Mouse (Mus musculus) gastrocnemius, postnatal 4 days (tissue): ENCODE measurements at regions not wholly inside any gene's neighbourhood (a gene's known extent, or its start where the extent isn't known, plus 50 kb on each side); places are given as distances from the start of the nearest gene placed in this dataset.

Experiments
- DNase-seq, 2 experiments: peaks; one replicate each; pipeline ENCODE4 v3.0.0; 2021 to 2022; ENCODE audit warnings: low spot score in 2 of 2, mixed read lengths in 2 of 2

GRCm38 (mm10) chr19:14798417-14798816 is 200.6 kb upstream of the Tle4 start:
- no peak for DNase-seq

DNA sequence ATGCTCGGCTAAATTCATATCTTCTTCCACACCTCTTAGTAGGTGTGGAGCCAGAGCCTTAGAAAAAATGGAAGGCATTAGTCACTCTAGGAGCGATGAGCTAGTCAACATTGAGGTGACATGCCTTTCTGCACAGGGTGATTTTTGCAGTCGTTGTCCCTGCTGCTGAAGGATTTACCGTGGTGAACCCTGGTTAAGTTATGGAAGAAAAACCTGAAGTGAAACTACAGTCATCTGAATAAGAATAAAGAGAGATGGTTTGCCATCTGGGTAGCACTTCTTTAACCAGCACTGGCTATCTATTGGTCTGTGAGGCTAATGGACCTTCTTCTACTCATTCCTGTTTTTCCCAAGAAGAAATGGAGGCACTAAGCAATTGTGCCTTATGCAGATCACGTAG is 198.1 kb upstream of the Tle4 start:
- no peak for DNase-seq

DNA sequence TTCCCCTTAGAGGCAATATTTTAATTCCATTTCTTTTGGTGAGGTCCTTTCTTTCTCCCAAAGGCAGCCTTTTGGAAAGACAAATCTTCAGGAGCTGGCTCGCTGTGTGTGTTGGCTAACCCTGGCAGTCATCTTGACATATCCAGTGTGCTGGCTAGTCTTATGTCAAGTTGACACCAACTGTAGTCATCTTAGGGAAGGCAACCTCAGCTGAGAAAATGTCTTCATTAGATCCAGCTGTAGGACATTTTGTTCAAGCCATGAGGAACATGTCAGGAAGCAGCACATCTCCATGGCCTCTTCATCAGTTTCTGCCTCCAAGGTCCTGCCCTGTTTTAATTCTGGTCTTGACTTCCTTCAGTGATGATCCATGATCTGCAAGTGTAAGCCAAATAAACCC is 192.1 kb upstream of the Tle4 start:
- DNase-seq: no peak

DNA sequence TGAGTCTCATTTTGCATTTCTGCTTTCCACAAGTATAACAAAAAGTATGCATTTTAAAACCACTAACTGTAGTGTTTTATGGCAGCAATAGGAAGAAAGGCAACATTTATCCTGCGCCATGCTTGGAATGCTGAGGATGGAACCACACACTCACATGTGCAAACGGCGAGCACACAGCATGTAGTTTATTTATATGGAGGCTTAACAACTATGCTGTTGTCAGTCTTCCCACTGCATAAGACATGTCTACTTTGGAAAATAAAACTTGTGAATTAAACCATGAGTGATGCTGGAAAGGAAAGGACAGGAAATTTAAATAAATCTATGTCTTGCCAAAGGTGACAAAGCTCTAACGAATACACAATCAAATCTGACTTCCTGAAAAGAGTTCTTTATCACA is 190.8 kb upstream of the Tle4 start:
- DNase-seq: no peak

DNA sequence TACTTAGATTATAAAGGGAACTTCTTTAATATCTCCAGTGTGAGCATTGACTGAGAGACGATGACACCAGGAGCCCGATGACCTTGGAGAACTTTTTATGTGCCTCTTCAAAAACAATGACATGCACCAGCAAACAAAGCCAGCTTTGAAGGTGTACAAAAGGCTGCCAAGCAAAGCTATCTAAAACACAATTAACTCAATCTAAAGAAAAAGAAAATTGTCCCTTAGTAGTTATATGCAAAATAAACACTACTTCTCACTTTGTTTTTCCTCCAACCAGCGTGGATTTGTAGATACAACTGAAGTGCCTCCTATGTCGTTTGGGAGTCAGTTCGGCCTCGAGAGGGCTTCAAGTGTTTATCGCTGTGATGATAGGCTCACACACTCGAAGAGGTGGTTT is 189.0 kb upstream of the Tle4 start:
- DNase-seq: no peak

GRCm38 (mm10) chr19:14785661-14786060 is 187.8 kb upstream of the Tle4 start:
- DNase-seq: no peak

DNA sequence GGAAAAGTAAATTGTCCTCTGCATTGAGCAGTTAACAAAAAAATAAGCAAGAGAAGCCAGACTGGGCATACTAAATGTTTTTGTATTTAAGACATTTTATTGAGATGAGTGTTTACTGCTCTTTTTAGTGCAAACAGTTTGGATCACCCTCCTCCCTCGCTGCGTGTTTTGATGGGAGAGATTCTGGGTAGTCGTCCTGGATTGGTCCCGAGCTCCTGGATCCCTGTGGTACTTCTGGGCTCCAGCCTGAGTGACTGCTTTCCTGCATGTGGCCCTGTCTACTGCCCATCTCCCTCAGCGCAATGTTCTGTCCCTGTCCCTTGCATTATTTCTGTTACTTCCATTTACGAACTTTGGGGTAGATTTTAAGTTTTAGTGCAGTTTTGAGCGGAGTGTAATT is 179.9 kb upstream of the Tle4 start:
- no peak for DNase-seq

GRCm38 (mm10) chr19:14777198-14777597 is 179.3 kb upstream of the Tle4 start:
- no peak for DNase-seq

DNA sequence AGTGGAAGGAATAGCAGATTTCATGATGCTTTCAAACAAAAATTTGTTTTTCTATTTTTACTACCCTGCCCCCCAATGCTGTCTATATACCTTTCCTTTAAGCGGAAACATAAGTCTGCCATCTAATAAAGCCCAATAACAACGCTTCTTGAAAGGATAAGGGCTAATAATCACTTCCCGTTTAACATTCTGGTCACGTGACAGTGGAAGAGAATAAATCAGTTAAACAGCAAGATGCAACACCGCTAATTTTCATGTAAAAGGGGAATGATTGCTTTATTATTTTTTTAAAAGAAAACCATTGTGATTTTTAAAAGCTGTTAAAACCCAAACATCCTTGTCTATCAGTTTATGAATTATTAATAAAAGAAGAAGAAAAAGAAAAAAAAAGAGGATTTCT is 178.9 kb upstream of the Tle4 start:
- DNase-seq: no peak

DNA sequence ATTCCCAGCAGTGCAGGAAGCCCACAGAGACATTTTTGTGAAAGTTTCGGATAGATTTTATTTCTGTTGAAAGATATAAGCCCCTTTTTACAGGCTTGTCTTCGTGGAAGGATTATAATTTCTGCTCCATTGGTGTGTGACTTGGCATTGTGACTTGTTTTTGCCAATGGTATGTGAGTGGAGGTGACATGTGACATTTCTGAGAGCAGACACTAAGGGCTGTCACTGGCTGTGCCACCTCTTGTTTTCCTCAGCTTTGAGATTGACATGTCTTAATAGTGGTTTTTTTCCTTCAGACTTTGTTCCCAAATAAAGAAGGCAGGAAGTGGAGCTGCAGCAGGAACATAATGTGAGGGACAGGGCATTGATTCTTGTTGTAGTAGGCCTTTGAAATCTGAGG is 174.9 kb upstream of the Tle4 start:
- DNase-seq: no peak

GRCm38 (mm10) chr19:14752646-14753045 is 154.8 kb upstream of the Tle4 start:
- no peak for DNase-seq

GRCm38 (mm10) chr19:14742361-14742760 is 144.5 kb upstream of the Tle4 start:
- no peak for DNase-seq

DNA sequence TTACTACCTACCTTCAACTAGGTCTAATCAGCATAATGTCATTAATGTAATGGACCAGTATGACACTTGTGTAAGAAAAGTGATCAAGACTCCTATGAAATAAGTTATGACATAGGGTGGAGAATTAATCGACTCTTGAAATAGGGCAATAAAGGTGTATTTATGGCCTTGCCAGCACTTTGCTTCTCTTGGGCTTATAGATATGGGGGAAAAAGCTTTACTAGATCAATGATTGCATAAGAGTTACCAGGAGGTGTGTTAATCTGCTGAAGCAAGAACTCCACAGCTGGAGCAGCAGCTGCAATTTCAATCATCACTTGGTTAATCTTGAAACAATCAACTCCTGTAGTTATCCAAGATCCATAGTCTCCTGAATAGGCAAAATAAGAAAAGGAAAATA is 143.1 kb upstream of the Tle4 start:
- DNase-seq: no peak

- no peak for DNase-seq
Measured at GRCm38 (mm10) chr19:14740139-14740538, 142.3 kb upstream of the Tle4 start.

DNA sequence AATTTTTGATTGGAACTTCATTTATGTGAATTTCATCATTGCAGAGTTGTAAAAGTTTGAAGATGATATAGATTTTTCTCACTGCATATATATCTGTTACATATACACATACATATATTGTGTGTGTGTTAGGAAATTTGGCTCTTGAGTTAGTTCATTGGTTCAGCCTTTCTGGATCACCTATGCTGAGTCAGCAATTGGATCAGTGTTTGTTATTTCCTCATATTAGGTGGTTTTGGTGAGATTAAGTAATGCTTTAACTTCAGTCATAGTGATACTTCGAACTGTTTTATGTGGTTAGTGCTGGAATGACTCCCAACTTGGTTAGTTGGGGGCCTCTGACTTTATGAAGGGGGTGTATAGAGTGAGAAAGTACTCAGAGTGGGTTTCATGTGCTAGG is 138.7 kb upstream of the Tle4 start:
- no peak for DNase-seq

DNA sequence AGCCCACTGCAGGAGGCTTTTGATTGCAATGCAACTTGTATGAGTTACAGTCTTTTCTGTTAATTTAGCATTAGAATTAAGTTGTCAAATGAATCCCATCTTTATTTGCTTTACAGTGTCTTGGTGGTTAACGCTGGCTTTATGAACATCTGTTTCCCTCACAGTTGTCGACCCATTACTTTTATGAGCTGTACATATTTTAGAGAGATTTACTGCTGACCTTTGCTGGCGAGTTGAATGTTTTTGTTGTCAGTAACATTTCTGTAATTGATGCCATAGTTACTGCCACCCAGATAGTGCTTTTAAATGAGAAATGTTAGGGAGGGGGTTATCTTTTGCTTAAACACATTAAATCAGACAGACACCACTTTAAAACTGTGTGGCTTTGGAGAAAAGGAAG is 127.5 kb upstream of the Tle4 start:
- no peak for DNase-seq

DNA sequence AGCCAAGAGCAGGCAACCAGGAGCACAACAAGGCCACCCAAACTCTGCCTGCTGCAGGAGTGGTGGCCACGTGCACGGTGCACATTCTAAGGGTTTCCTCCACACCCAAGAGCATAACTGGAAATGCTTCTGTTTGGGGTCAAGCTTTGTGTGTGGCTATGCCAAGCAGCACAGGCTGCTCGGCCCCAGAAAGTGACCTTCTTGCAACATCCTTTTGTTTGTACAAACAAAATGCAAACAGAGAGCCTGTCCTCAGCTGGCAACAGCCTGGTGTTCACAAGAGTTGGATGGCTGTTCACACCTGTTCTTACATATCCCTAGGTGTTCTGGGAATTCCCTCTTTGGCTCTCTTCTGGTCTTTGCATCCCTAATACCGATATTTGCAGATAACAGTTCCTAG is 126.8 kb upstream of the Tle4 start:
- no peak for DNase-seq

DNA sequence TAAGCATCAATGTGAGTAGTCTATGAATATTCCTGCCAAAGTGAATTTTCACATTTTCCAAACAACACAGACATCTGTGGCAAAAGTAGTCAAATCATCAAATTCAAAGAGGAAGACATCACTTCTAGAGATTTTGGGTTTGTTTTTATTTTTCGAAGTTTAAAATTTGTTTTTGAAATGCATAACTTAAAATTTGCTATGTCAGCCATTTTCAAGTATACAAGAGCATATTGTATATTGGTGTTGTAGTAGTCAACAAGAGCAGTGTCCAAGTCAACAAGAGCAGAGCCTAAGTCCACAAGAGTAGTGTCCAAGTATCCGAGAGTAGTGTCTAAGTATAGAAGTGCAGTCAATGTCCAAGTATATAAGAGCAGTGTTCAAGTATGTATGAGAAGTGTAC is 107.9 kb upstream of the Tle4 start:
- DNase-seq: no peak

DNA sequence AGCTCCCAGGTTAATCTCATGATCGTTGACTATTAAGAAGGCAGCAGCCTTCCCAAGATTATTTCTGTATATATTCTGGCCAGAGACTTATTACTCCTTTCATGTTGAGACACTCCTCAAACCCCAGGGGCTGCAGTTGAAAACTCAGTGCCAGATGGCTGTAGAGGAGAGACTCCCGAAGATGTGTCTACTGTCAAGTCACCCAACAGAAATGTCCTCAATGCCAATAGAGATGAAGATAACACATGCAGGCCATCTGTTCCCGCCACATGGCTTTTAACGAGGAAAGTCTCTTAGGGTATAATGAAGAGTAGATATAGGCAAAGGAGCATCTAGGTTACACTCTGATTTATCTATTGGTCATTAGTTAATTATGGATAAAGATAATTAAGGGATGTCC is 103.3 kb upstream of the Tle4 start:
- no peak for DNase-seq

DNA sequence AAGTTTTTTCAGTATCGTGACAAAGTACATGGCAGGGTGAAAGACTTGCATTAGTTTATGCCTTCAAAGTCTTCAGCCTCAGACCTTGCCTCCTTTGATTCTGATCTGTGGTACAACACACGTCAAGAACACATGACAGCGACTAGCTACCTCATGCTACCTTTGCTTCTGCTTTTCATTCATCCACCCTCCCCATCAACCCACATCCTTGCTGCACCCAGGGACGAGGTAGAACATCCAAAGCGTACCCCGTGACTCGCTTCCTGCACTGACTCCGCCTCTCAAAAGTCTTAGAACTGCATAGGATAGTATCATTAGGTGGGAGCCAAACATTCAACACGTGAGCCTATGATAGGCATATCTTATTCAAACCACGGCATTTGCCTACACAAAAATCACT is 97.5 kb upstream of the Tle4 start:
- no peak for DNase-seq

GRCm38 (mm10) chr19:14692183-14692582 is 94.3 kb upstream of the Tle4 start:
- no peak for DNase-seq

- DNase-seq: no peak
Measured at GRCm38 (mm10) chr19:14685628-14686027, 87.8 kb upstream of the Tle4 start.

GRCm38 (mm10) chr19:14684669-14685068 is 86.8 kb upstream of the Tle4 start:
- no peak for DNase-seq

DNA sequence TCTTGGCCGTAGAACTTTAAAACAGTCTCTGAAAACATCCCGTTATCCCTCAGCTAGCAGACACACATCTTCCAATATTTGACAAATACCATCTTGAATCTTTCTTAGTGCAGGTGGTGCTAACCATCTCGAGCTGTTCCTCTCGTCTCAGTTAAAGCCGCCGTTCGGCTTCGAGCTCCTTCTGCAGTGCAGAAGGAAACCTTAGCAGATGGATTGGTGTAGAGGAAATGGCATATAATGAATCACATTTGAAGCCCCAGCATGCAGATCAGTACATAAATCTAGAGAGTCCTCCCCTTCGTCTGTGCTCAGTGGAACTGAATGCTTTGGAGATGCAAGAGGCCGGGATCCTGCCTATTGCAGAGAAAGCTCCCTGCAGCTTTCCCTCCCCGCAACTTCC is 83.5 kb upstream of the Tle4 start:
- no peak for DNase-seq

DNA sequence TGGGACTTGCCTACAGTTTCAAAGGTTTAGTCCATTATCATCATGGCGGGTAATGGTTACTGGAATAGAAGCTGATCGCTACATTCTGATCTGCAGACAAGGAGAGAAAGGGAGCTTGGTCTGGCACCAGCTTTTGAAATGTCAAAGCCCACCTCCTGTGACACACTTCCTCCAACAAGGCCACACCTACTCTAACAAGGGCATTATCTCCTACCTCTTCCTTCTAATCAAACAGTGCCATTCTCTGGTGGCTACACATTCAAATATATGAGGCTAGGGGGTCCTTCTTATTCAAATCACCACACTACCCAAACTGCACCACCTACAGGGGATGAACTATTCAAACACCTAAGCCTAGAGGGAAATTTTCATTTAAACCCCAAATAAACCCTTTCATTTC is 81.9 kb upstream of the Tle4 start:
- DNase-seq: no peak
